Mouse (Mus musculus): ENCODE results near the gene Pet117. TPM values are rescaled to one million over a fixed set of nuclear protein-coding genes. Genes with fewer than 3 reads are reported as not detected.
"Not testable (repeated sequence)": the region's sequence is repeated elsewhere in the genome, so short reads cannot be mapped to it uniquely, and the experiment has no call there.

Pet117 gene
- polyA plus RNA-seq, 1 experiment from 2014 or later = 4.0 TPM

DNA sequence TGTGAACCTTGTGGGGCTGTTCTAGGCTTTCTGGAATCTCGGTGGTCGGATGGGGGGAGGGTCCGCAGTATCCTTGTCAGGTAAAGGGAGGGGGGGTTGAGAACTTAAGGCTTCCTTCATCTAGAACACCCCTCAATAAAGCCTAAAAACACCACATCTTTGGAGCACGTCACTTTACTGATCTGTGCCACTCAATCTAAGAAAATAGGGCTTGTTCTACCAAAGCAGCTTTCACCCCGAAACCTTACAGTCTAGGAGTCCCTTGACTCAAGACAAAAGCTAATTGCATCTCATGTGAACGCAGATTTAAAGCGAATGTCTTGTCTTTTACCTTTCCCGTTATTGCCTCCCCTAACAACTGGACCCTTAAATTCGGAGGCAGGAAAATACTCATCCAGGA, 36.3 kb upstream of the Pet117 start:
- Histone ChIP-seq H3K9ac (replicated peaks; ENCODE audit: low read depth, low read length) (no peak overlapping the region), H3K4me2 (replicated peaks; ENCODE audit: low read depth, low read length) (peak overlapping the region; percentile 93), H3K36me3 (ENCODE audit: control insufficient read depth, insufficient read depth, low read length) (no peaks in the 10 kb centered on the region), H3K9me3 (ENCODE audit: control insufficient read depth, low read depth, low read length) (no peaks in the 10 kb centered on the region), H3K4me1 (ENCODE audit: control insufficient read depth, insufficient read depth, low read length) (peaks cover 15% of the 10 kb centered on the region; the same call in 1 of the 2 replicates), H3K27ac (ENCODE audit: low read length) (no peak overlapping the region), H3K4me3 (ENCODE audit: low read depth, low read length) (peak overlapping the region; percentile 50), H3K27me3 (ENCODE audit: control insufficient read depth, insufficient read depth, low read length) (peaks cover 28% of the 10 kb centered on the region)
- no peak for ATAC-seq (ENCODE audit: insufficient number of reproducible peaks, insufficient read depth, low FRiP score, low read depth)
- WGBS = 4% methylated on average over 9 of the region's 9 CpGs

DNA sequence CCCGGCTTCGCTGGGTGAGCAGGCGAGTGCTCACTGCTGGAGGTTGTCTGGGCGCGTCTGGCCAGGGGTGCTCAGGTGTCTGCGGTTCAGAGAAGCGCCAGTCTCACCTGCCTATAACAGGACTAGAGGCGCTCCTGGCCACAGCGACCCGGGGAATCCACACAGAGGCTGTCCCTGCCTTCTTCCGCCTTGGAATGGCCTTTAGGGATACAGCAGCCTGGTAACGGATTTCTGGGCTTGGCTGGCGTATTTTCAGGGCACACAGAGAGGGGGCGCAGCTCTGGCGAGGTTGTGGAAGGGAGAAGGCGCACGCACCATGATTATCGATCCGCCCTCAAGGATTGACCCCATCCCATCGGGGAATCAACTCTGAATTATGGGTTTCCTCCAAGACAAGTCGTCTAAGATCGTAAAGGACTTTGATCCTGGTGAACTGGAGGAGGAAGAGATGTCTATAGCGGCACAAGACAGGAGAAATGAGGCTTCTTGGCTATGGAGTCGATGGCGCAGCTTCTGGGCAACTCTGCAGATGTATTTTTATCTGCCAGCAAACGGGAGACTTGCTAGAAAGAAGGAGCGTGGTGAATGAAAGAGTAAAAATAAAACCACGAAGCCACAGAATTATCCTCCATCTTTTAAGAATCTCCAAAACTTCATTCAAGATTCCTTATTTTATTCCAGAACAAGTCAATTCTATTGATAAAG, 35.5 kb upstream of the Pet117 start:
- no peak for ATAC-seq (ENCODE audit: insufficient number of reproducible peaks, insufficient read depth, low FRiP score, low read depth)

DNA sequence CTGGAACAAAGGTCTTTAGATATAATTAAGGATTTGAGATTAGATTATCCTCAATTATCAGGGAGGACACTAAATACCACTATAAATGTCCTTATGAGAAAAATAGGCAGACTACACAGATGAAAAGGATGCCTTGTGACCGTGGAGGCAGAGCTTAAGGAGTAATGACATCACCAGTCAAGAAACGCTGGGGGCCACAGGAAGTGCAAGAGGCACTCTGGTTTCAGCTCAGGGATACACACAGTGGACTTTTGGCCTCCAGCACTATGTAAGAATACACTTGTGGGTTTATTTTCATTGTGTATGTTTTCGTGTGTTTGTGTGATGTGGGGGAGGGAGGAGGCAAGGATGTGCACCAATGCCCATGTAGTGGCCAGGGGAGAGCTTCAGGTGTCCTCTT, 31.6 kb upstream of the Pet117 start:
- no peak overlapping the region for H3K4me3 ChIP-seq (ENCODE audit: low read depth, low read length)
- no peaks in the 10 kb centered on the region for H3K36me3 ChIP-seq (ENCODE audit: control insufficient read depth, insufficient read depth, low read length)
- H3K4me2 ChIP-seq (replicated peaks; ENCODE audit: low read depth, low read length) = no peak overlapping the region
- H3K9ac ChIP-seq (replicated peaks; ENCODE audit: low read depth, low read length) = no peak overlapping the region
- H3K27me3 ChIP-seq (ENCODE audit: control insufficient read depth, insufficient read depth, low read length) = peaks cover 6% of the 10 kb centered on the region
- H3K9me3 ChIP-seq (ENCODE audit: control insufficient read depth, low read depth, low read length) = no peaks in the 10 kb centered on the region
- H3K27ac ChIP-seq (ENCODE audit: low read length) = no peak overlapping the region
- ATAC-seq (ENCODE audit: insufficient number of reproducible peaks, insufficient read depth, low FRiP score, low read depth) = no peak
- WGBS = 53% methylated on average over 3 of the region's 3 CpGs
- peaks cover 3% of the 10 kb centered on the region; the same call in 1 of the 2 replicates for H3K4me1 ChIP-seq (ENCODE audit: control insufficient read depth, insufficient read depth, low read length)

More for the DNA sequence above, 35.5 kb upstream of the Pet117 start:
- Histone ChIP-seq H3K27ac (ENCODE audit: low read length) (no peak overlapping the region), H3K4me3 (ENCODE audit: low read depth, low read length) (peak overlapping the region; percentile 50), H3K4me1 (ENCODE audit: control insufficient read depth, insufficient read depth, low read length) (peaks cover 15% of the 10 kb centered on the region; the same call in 1 of the 2 replicates), H3K9ac (replicated peaks; ENCODE audit: low read depth, low read length) (no peak overlapping the region), H3K27me3 (ENCODE audit: control insufficient read depth, insufficient read depth, low read length) (peaks cover 28% of the 10 kb centered on the region), H3K4me2 (replicated peaks; ENCODE audit: low read depth, low read length) (peak overlapping the region; percentile 93), H3K9me3 (ENCODE audit: control insufficient read depth, low read depth, low read length) (no peaks in the 10 kb centered on the region), H3K36me3 (ENCODE audit: control insufficient read depth, insufficient read depth, low read length) (no peaks in the 10 kb centered on the region)
- 11% methylated on average over 28 of the region's 28 CpGs for WGBS

DNA sequence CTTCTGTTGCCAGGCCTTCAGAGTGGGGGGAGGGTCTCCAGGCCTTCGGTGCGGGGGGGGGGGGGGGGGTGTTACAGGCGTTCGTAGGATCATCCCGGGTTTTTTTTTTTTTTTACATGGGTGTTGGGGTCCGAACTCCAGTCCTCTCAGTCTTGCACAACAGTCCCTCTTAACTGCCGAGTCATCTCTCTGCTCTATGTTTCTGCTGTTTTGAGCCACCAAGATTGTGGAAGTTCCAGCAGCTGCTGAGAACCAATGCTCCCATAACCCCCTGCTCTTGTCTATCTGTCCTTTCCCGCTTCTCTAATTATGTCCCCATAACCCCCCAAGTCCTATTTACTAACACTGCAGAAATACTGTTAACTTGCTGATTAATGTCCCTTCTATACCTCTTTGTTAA, 31.1 kb upstream of the Pet117 start:
- H3K27ac ChIP-seq (ENCODE audit: low read length) = no peak overlapping the region
- H3K9ac ChIP-seq (replicated peaks; ENCODE audit: low read depth, low read length) = no peak overlapping the region
- H3K4me2 ChIP-seq (replicated peaks; ENCODE audit: low read depth, low read length) = no peak overlapping the region
- H3K4me3 ChIP-seq (ENCODE audit: low read depth, low read length) = no peak overlapping the region
- peaks cover 3% of the 10 kb centered on the region; the same call in 1 of the 2 replicates for H3K4me1 ChIP-seq (ENCODE audit: control insufficient read depth, insufficient read depth, low read length)
- 64% methylated on average over 8 of the region's 8 CpGs for WGBS
- ATAC-seq (ENCODE audit: insufficient number of reproducible peaks, insufficient read depth, low FRiP score, low read depth) = no peak
- no peaks in the 10 kb centered on the region for H3K9me3 ChIP-seq (ENCODE audit: control insufficient read depth, low read depth, low read length)
- no peaks in the 10 kb centered on the region for H3K36me3 ChIP-seq (ENCODE audit: control insufficient read depth, insufficient read depth, low read length)
- peaks cover 5% of the 10 kb centered on the region; the same call in 1 of the 2 replicates for H3K27me3 ChIP-seq (ENCODE audit: control insufficient read depth, insufficient read depth, low read length)

GRCm38 (mm10) chr2:144338149-144338548, 30.6 kb upstream of the Pet117 start:
- 67% methylated on average over 6 of the region's 6 CpGs for WGBS
- not testable (repeated sequence) for H3K4me3 ChIP-seq (ENCODE audit: low read depth, low read length); H3K27me3 ChIP-seq (ENCODE audit: control insufficient read depth, insufficient read depth, low read length); H3K9ac ChIP-seq (replicated peaks; ENCODE audit: low read depth, low read length); H3K36me3 ChIP-seq (ENCODE audit: control insufficient read depth, insufficient read depth, low read length); H3K4me2 ChIP-seq (replicated peaks; ENCODE audit: low read depth, low read length); ATAC-seq (ENCODE audit: insufficient number of reproducible peaks, insufficient read depth, low FRiP score, low read depth); H3K27ac ChIP-seq (ENCODE audit: low read length); H3K4me1 ChIP-seq (ENCODE audit: control insufficient read depth, insufficient read depth, low read length); H3K9me3 ChIP-seq (ENCODE audit: control insufficient read depth, low read depth, low read length)

DNA sequence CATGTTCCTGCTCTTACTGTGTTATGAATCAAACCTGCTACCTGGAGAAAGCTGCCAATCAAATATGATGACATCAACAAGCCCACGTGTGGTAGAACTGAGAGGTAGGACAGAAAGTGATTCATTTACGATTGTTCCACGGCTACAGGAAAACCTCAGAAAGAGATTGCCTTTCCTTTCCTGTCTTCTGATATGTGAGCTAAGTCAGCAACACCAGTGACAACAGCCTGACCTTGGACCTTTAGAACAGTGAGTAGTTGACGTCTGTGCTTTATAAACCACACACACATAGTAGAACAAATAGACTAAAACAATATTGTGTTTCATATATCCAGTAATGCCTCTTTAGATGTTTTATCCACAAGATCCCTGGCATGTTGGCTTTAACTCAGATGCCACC, 25.6 kb upstream of the Pet117 start:
- ATAC-seq (ENCODE audit: insufficient number of reproducible peaks, insufficient read depth, low FRiP score, low read depth) = no peak
- Histone ChIP-seq H3K36me3 (ENCODE audit: control insufficient read depth, insufficient read depth, low read length) (no peaks in the 10 kb centered on the region), H3K9me3 (ENCODE audit: control insufficient read depth, low read depth, low read length) (no peaks in the 10 kb centered on the region), H3K4me1 (ENCODE audit: control insufficient read depth, insufficient read depth, low read length) (no peaks in the 10 kb centered on the region), H3K4me3 (ENCODE audit: low read depth, low read length) (no peak overlapping the region), H3K27ac (ENCODE audit: low read length) (no peak overlapping the region), H3K27me3 (ENCODE audit: control insufficient read depth, insufficient read depth, low read length) (no peaks in the 10 kb centered on the region), H3K9ac (replicated peaks; ENCODE audit: low read depth, low read length) (no peak overlapping the region), H3K4me2 (replicated peaks; ENCODE audit: low read depth, low read length) (no peak overlapping the region)
- WGBS = 76% methylated on average over 4 of the region's 4 CpGs

DNA sequence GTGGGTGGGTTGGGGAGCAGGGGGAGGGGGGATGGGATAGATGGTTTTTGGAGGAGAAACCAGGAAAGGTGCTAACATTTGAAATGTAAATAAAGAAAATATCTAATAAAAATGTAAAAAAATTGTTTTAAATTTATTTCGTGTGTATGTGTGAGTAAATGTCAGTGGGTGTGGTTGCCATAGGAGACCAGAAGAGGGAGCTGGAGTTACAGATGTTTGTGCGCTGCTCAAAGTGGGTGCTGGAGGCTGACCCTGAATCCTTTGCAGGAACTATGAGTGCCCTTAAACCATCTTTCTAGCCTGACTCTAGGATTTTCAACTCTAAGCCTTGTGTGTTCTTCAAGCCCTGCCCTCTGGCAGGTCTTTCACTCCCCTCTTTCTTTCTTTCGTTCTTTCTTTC, 20.3 kb upstream of the Pet117 start:
- WGBS = 72% methylated on average over 3 of the region's 3 CpGs

GRCm38 (mm10) chr2:144352843-144353242, 16.0 kb upstream of the Pet117 start:
- ATAC-seq (ENCODE audit: insufficient number of reproducible peaks, insufficient read depth, low FRiP score, low read depth) = no peak
- Histone ChIP-seq H3K4me1 (ENCODE audit: control insufficient read depth, insufficient read depth, low read length) (no peaks in the 10 kb centered on the region), H3K9me3 (ENCODE audit: control insufficient read depth, low read depth, low read length) (no peaks in the 10 kb centered on the region), H3K27ac (ENCODE audit: low read length) (no peak overlapping the region), H3K36me3 (ENCODE audit: control insufficient read depth, insufficient read depth, low read length) (no peaks in the 10 kb centered on the region), H3K4me2 (replicated peaks; ENCODE audit: low read depth, low read length) (no peak overlapping the region), H3K27me3 (ENCODE audit: control insufficient read depth, insufficient read depth, low read length) (no peaks in the 10 kb centered on the region), H3K4me3 (ENCODE audit: low read depth, low read length) (no peak overlapping the region), H3K9ac (replicated peaks; ENCODE audit: low read depth, low read length) (no peak overlapping the region)
- WGBS = 82% methylated on average over 11 of the region's 11 CpGs

More for the DNA sequence above, 20.3 kb upstream of the Pet117 start:
- ATAC-seq (ENCODE audit: insufficient number of reproducible peaks, insufficient read depth, low FRiP score, low read depth) = no peak
- no peaks in the 10 kb centered on the region for H3K27me3 ChIP-seq (ENCODE audit: control insufficient read depth, insufficient read depth, low read length)
- no peak overlapping the region for H3K9ac ChIP-seq (replicated peaks; ENCODE audit: low read depth, low read length)
- no peaks in the 10 kb centered on the region for H3K4me1 ChIP-seq (ENCODE audit: control insufficient read depth, insufficient read depth, low read length)
- H3K4me3 ChIP-seq (ENCODE audit: low read depth, low read length) = no peak overlapping the region
- H3K36me3 ChIP-seq (ENCODE audit: control insufficient read depth, insufficient read depth, low read length) = no peaks in the 10 kb centered on the region
- H3K27ac ChIP-seq (ENCODE audit: low read length) = no peak overlapping the region
- no peak overlapping the region for H3K4me2 ChIP-seq (replicated peaks; ENCODE audit: low read depth, low read length)
- H3K9me3 ChIP-seq (ENCODE audit: control insufficient read depth, low read depth, low read length) = no peaks in the 10 kb centered on the region

DNA sequence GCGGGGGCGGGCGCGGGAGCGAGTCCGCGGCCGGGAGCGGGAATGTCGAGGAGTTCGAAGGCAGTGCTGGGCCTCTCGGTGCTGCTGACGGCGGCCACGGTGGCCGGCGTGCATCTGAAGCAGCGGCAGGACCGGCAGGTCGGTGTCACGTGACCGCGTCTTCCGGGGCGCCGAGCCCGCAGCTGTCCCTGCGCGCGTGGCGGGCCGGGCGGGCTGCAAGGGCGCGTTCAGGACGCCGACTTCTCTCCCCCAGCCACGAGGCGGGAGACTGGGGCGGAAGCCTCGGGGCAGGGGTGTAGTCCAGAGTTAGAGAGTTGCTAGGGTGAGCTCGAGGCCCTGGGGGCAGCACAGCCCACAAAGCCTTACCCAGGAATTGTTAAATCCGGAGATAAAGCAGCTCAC, 225 bp downstream of the Pet117 start:
- Histone ChIP-seq H3K9ac (replicated peaks; ENCODE audit: low read depth, low read length) (peak overlapping the region; percentile 59), H3K27me3 (ENCODE audit: control insufficient read depth, insufficient read depth, low read length) (no peaks in the 10 kb centered on the region), H3K9me3 (ENCODE audit: control insufficient read depth, low read depth, low read length) (no peaks in the 10 kb centered on the region), H3K27ac (ENCODE audit: low read length) (peak overlapping the region; percentile 89), H3K4me3 (ENCODE audit: low read depth, low read length) (peak overlapping the region; percentile 59), H3K4me2 (replicated peaks; ENCODE audit: low read depth, low read length) (peak overlapping the region; percentile 86), H3K4me1 (ENCODE audit: control insufficient read depth, insufficient read depth, low read length) (peaks cover 7% of the 10 kb centered on the region; the same call in 1 of the 2 replicates), H3K36me3 (ENCODE audit: control insufficient read depth, insufficient read depth, low read length) (peaks cover 11% of the 10 kb centered on the region)
- peak; percentile 87 for ATAC-seq (ENCODE audit: insufficient number of reproducible peaks, insufficient read depth, low FRiP score, low read depth)
- under 1% methylated on average over 43 of the region's 43 CpGs for WGBS
